Mouse (Mus musculus) splenic B cell, adult 2 months (primary cell): Measurements from ENCODE around the gene Ldha.
A peak's percentile ranks its signal among the peaks of the same experiment; 100 is the strongest.

Source experiments
- DNase-seq: peaks from one replicate; pipeline ENCODE4 v3.0.0-alpha.2; 2011; ENCODE audit warnings: low read depth, low spot score
- H3K27me3 ChIP-seq: 2 replicates; pipeline ENCODE4 v1.6.1; 2012; ENCODE audit warnings: mild to moderate bottlenecking, low read length, moderate library complexity, mixed read lengths; ENCODE audit not compliant: control insufficient read depth, poor library complexity, insufficient read depth, severe bottlenecking
- H3K36me3 ChIP-seq: 2 replicates; pipeline ENCODE4 v1.6.1; 2012; ENCODE audit warnings: mild to moderate bottlenecking, low read length, moderate library complexity, mixed read lengths; ENCODE audit not compliant: control insufficient read depth, poor library complexity, insufficient read depth, severe bottlenecking

The Ldha gene

DNA sequence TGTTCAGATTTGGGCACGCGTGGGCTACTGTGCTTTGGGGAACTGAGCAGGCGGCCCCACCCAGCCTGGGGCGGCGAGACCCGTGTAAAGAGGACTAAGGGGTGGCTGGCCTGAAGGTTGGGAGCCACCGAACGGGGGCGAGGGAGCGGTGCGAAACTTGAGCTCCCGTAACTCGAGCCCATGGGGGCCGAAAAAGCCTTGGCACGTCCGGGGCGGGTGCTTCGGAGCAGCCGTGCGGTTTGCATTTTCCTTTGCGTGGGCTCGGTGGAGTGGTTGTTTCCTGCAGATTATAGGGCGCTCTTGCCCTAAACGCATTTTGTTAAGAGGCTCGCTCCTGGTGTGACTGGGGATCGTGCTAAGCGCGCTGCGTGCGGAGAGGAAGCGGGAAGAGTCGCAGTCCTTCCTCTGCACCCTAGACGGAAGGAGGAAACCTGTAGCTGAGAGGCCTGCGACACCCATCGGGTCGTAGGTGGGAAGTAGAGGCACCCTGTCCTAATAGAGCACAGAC lies 4.8 kb downstream of the Ldha start:
- no peak for DNase-seq
- H3K36me3 ChIP-seq = peaks cover 18% of the 10 kb centered on the region
- H3K27me3 ChIP-seq = no peaks in the 10 kb centered on the region

DNA sequence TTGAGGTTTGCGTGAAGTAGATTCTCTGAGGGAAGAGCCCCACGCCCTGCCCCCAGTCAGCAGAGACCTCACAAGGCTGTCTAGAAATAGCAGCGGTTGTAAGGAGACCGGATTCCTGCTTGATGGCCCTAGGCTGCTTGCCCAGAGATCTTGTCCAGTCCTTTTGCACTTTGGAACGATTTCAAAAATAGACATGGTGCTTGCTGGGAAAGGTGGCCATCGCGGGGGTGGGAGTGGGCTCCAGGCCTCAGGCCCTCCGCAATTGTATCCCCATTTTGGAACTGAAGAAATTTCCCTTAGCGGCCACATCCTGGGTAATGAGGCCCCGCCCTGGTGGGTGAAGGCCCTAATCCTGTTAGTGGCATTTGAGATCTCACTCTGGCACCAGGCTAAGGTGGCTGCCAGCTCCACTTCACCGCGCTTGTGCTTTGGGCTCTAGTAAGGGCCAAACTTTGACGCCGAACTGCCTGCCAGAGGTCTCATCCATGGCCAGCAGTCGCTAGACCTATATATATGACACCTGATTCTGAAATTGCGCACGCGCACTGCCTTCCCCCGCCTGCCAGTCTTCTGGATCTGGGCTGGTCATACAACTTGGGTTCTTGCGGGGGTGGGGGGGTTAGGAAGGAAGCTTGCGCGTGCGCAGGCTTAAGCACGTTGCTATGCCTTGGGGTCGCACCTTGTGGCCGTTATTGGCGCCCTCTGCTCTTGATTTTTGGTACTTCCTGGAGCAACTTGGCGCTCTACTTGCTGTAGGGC lies 5.4 kb downstream of the Ldha start:
- Histone ChIP-seq H3K36me3 (peaks cover 24% of the 10 kb centered on the region), H3K27me3 (no peaks in the 10 kb centered on the region)
- DNase-seq = peak; percentile 85

DNA sequence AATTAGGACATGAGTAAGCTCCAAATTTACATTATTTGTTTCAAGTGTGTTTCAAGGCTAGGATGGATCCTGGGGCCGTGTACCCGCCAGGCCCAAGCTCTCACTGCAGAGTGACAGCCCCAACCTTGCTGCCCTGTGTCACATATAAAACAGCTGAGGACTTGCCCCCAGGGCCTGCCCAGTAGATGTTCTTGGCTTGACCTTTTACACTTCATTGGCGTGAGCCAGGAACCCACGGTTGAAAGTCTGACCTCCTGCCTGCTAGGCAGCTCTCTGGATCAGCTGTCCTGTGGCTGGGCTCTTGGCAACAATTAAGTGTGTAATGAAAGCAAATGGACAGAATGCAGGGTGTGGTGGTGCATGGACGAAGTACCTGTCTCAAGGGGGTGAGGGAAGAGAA lies 8.0 kb downstream of the Ldha start:
- Histone ChIP-seq H3K27me3 (no peaks in the 10 kb centered on the region), H3K36me3 (peaks cover 37% of the 10 kb centered on the region)

DNA sequence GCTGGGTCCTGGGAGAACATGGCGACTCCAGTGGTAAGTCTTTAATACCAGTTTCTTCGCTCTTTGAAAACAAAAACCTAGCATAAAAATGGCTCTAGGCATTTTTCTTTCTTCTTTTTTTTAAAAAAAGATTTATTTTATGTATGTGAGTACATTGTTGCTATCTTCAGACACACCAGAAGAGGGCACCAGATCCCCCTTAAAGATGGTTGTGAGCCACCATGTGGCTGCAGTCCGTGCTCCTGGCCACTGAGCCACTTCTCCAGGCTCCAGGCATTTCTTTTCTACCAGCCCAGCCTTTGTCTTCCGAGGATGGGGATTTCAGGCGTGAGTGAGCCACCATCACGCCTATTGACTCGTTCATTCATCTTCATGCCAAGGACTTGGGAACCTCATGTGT lies 9.8 kb downstream of the Ldha start:
- Histone ChIP-seq H3K27me3 (no peaks in the 10 kb centered on the region), H3K36me3 (peaks cover 40% of the 10 kb centered on the region)
- DNase-seq = no peak

More for the DNA sequence above, 8.0 kb downstream of the Ldha start:
- no peak for DNase-seq

DNA sequence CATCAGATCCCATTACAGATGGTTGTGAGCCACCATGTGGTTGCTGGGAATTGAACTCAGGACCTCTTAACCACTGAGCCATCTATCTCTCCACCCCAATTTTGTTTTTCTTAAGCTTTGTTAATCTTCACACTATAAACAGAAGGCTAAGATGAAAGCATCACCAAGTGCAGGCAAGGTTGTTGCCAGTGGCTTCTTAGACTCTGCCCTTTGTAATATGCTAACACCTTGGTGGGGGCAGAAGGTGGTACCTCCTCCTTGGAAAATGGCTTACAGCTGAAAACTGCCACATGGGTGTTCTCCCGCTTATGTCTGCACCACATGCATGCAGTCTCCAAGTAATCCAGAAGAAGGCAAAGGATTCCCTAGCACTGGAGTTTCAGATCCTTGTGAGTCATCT lies 11.4 kb downstream of the Ldha start:
- no peak for DNase-seq
- Histone ChIP-seq H3K27me3 (no peaks in the 10 kb centered on the region), H3K36me3 (peaks cover 40% of the 10 kb centered on the region)

DNA sequence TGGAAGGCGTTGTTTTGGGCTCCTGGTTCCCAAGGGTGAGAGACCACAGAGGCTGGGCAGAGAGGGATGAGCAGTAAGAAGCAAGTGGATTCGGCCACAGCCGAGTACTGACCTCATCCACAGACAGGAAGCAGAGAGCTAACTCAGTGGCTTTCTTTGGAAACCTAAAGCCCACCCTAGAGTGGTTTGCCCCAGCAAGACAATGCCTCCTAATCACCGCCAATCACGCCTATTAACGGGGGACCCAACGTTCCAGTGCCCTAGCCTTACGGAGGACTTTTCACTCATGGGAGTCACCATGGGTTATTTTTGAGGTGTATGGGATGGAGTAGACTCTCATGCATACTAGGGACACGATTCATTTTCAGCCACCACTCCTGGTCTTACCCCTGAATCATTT lies 12.1 kb downstream of the Ldha start:
- Histone ChIP-seq H3K27me3 (no peaks in the 10 kb centered on the region), H3K36me3 (peaks cover 40% of the 10 kb centered on the region)
- DNase-seq = no peak

DNA sequence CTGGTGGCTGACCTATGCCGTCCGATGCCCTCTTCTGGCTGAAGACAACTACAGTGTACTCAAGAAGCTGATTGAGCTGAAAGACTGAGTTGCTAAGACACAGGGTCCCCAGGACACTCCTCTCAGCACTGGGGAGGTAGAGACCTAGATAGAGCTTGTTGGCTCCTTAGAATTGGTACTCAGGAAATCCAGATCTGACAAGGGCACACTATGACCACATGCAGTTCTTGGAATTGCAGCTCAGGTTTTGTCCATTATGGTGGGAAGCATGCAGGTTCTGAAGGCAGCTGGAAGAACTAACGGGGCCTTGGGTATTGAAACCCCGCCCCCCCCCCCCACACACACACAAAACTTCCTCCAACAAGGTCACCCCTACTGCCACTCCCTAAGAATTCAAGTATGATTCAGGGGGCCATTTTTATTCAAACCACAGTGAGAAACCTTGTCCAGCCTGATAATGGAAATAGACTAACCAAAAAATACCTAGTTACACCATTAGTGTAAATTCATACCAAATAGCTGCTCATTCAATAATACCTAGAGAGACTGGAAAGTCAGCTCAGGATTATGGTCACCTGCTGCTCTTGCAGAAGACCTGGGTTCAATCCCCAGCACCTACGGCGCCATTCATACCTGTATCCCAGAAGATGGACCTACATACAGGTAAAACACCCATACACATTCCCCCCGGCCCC lies 14.7 kb downstream of the Ldha start:
- no peak for DNase-seq
- H3K27me3 ChIP-seq = no peaks in the 10 kb centered on the region
- peaks cover 23% of the 10 kb centered on the region for H3K36me3 ChIP-seq

DNA sequence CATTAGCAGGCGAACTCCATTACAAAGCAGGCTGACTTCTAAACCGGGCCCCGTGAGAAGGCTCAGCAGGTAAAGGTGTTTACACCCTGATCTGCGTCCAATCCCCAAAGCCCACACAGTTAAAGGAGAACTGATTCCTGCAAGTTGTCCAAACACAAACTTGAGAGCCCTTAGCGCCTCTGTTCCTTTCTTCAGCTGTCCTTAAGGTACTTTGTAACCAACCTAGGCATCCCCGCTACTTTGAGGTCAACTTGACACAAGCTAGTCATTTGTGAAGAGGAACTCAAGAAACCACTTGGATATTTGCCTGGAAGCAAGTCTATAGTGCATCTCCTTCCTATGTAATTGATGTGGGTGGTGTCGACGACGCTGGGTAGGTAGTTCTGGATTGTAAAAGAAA lies 16.2 kb downstream of the Ldha start:
- peaks cover 10% of the 10 kb centered on the region; the same call in 1 of the 2 replicates for H3K36me3 ChIP-seq
- no peaks in the 10 kb centered on the region for H3K27me3 ChIP-seq
- no peak for DNase-seq

DNA sequence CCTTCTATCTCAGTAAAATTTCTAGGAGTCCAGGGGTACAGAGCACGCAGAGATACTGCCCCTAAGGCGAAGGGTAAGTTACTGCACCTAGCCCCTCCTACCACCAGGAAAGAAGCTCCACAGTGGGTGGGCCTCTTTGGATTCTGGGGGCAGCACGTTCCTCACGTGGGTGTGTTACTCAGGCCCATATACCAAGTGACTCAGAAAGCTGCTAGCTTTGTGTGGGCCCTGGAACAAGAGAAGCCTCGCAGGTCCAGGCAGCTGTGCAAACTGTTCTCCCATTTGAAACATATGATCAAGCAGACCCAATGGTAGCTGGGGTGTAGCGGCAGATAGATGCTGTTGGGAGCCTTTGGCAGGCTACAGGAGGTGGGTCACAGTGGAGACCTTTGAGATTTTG lies 17.8 kb downstream of the Ldha start:
- no peaks in the 10 kb centered on the region for H3K27me3 ChIP-seq
- peaks cover 5% of the 10 kb centered on the region; the same call in 1 of the 2 replicates for H3K36me3 ChIP-seq
- no peak for DNase-seq

DNA sequence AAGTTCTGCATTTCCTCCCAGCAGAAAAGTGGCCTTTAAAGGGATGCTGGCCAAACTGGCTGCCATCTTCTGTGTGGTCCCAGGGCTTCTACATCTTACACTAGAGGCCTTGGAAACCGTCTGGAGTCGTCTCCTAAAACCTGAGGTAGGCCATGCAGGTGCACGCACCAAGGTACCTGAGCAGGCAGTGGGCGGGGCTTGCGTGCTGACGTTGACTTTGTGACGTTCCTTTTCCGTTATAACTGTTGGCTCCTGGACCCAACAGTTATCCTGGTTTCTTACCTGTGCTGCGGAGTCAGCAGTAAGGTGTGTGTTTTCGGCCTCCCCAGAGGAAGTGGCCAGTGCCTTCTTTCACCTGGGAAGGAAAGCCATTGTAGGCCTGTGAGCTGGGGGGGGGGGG lies 19.7 kb downstream of the Ldha start, which contains the start of gene Ldhc:
TSS of gene Ldhc (plus strand) at position 208 of the 400 bp plus-strand sequence.
- no peak for DNase-seq
- Histone ChIP-seq H3K27me3 (no peaks in the 10 kb centered on the region), H3K36me3 (no peaks in the 10 kb centered on the region)

DNA sequence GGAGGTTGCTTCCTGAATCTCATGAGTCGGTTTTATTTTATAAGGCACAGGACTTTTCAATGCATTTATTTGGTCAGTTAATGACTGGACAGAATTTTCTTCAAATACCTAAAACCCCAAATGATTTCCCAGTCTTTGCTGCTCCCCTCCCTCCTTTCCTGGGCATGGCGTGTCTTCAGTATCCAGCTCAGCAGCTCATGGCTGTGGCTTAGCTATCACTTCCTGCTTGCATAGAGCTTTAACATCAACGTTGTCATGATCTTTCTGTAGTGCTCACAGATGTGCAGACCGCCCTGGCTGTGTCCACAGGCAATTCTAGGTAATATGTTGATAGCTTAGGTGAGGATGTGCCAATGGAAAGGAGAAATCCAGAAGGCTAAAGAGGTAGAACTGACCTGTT lies 30.7 kb downstream of the Ldha start:
- no peaks in the 10 kb centered on the region for H3K36me3 ChIP-seq
- H3K27me3 ChIP-seq = no peaks in the 10 kb centered on the region; the same call in 1 of the 2 replicates
- no peak for DNase-seq

DNA sequence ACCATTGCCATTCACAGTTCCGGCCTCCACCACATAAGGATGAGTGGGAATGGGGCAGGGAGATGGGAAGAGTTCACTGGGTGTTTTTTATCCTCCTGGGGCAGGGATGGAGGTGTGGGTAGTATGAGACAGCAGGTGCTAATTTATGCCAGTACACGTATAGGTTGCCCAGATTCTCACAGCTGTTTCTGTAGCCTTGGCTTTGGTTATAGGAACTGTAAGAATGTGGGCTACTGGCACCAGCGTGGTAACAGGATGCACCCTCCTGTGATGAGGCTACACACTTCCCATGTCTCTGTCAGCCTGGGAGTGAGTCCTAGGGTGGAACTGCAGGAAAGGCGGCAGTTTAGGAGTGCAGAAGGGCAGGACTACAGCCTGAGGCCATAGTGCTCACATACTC lies 35.6 kb downstream of the Ldha start:
- no peaks in the 10 kb centered on the region for H3K27me3 ChIP-seq
- no peaks in the 10 kb centered on the region for H3K36me3 ChIP-seq
- DNase-seq = no peak

DNA sequence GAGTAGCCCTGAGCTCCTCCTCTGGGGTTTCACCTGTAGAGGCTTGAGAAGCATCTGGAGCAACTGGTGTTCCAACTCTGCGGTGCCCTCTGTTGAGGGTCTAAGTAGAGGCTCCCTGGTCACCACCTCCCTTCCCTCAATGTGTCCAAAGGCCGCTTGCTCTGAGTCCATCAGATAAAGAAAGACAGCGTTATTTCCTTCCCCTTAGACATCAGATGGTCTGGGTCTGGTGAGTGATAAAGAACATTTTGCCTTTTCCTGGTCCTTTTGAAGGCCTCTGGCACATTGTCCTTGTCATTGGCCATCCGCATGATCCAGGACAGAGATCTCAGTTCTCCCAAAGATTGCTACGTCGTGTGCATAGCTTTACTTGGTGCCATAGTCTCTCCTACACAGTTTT lies 36.0 kb downstream of the Ldha start:
- no peak for DNase-seq
- no peaks in the 10 kb centered on the region for H3K36me3 ChIP-seq
- H3K27me3 ChIP-seq = no peaks in the 10 kb centered on the region

DNA sequence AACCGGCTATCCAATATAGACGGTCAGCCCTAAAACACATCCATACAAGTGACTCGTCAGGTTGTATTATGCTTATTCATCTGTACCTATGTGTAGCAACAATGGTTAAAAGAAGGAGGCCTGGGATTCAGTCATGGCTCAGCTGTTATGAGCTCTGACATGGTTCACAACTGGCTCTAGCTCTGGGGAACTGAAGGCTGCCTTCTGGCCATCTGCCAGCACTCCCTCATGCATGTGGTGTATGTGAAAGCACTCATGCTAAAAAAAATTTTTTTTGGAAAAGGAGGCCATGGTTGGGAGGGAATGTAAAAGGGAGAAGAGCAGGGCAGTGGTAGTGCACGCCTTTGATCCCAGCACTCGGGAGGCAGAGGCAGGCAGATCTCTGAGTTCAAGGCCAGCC lies 38.6 kb downstream of the Ldha start:
- H3K36me3 ChIP-seq = no peaks in the 10 kb centered on the region

DNA sequence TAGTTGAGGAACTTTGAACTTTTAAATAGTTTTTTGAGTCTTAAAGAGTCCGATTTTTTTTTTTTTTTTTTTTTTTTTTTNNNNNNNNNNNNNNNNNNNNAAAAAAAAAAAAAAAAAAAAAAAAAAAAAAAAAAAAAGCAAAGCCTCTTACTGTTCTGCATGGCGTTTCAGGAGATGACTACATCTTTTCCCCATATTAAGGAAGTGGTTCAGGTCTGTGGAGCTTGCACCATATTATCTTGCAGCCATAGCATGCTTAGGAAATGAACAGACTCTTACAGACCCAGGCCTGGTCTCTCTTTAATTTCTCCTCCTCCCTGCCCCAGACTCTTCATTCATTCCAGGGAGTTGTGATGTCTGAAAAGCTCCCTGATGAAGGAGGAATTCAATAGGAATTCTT lies 39.7 kb downstream of the Ldha start:
- DNase-seq = no peak
- H3K27me3 ChIP-seq = no peaks in the 10 kb centered on the region
- H3K36me3 ChIP-seq = no peaks in the 10 kb centered on the region

More for the DNA sequence above, 38.6 kb downstream of the Ldha start:
- DNase-seq = no peak
- H3K27me3 ChIP-seq = no peaks in the 10 kb centered on the region
